Mouse (Mus musculus) thymus, postnatal 36 days (tissue): ENCODE measurements around the gene Olfr1462.

Experiments
- DNase-seq, 2 experiments: peaks; one replicate each; pipeline ENCODE4 v3.0.0; 2022; ENCODE audit warnings: mixed read lengths in 2 of 2

The Olfr1462 gene

DNA sequence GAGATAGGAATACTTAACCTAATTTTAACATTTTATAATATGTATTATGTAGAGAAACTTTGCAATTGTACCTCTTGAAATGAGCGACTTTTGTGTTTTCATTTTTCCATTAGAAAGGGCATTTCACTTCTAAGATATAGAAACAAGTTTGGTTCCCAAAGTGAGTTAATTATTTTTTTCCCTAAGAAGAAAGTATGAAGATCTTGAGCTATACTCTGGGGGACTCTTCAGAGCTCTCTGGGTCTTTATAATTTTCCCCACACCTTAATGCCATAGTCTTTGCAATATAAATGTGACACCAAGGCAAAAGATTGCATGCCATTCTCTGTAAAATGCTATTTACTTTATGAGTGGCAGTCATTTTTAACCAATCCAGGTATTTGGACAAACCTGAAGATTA, at the start of gene Olfr1462:
Gene Olfr1462 (plus strand): TSS at position 301 of the 400 bp plus-strand sequence.
- DNase-seq, result no peak

GRCm38 (mm10) chr19:13149449-13149848, 36.1 kb upstream of the Olfr1462 start, which contains the start of gene Olfr1459:
TSS of gene Olfr1459 (minus strand) at chr19:13149549.
- DNase-seq, result no peak

DNA sequence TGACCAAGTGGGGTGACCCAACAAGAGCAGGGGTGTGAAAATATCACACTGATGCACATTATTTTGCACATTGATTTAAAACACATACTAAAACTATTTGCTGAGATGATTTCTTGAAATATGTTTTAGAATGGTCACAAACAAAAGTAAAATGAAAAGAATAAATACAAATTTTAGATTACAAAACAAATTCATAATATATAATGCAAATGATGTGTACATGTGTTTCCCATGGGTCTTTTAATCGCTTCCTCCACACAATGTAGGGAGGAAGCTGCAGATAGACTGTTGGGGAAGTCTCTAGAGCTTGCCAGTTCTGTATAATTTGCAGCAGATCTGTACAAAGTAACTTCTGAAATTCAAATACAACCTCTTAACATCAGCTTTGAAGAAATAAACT, 22.8 kb upstream of the Olfr1462 start, which contains the start of gene Olfr1461:
Gene Olfr1461 (plus strand): TSS at position 301 of the 400 bp plus-strand sequence.
- no peak for DNase-seq

GRCm38 (mm10) chr19:13221666-13222065, 36.1 kb downstream of the Olfr1462 start:
- no peak for DNase-seq

DNA sequence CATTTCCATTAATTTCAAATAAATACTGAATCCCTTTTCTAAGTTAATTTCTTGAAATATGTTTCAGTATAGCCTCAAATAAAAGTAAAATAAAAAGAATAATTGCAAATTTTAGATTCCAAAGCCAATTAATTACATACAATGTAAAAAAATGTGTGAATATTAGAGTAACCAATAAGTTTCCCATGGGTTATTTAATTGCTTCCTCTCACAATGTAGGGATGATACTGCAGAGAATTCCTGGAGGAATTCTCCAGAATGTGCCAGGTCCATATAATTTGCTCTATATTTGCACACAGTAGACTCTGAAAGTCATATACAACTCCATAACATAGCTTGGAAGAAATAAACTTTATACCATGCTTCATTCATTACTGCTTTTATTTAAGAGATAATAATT, 45.5 kb downstream of the Olfr1462 start, which contains the start of gene Olfr1463:
Gene Olfr1463 (plus strand): TSS at position 301 of the 400 bp plus-strand sequence.
- no peak for DNase-seq
